Mouse (Mus musculus): ENCODE measurements around the gene Slc16a4.

- TF ChIP-seq CTCF (conservative IDR thresholded peaks at IDR 0.05; ENCODE audit: insufficient read depth, insufficient read length, low read depth, low read length) (no peak), POLR2A (IDR thresholded peaks at IDR 0.05; ENCODE audit: low read depth, low read length) (no peak)
Observed at GRCm38 (mm10) chr3:107276626-107277025, 14.4 kb upstream of the Slc16a4 start.
